Mouse (Mus musculus) small intestine, adult 2 months (tissue): ENCODE data around the gene Zfp318.

Source experiments
- CTCF ChIP-seq: fragments of 200-500 bp; IDR thresholded peaks from 2 replicates; pipeline ENCODE4 v1.5.1; 2012; ENCODE audit warnings: low read depth, mild to moderate bottlenecking, control low read depth, inconsistent platforms, low read length, moderate library complexity, mixed read lengths; ENCODE audit not compliant: insufficient replicate concordance, insufficient read length; ENCODE audit errors: extremely low read depth
- POLR2A ChIP-seq: fragments of 200-500 bp; IDR thresholded peaks from 2 replicates; pipeline ENCODE4 v1.6.1; 2012; ENCODE audit warnings: low read depth, mild to moderate bottlenecking, control low read depth, inconsistent platforms, low read length, moderate library complexity

DNA sequence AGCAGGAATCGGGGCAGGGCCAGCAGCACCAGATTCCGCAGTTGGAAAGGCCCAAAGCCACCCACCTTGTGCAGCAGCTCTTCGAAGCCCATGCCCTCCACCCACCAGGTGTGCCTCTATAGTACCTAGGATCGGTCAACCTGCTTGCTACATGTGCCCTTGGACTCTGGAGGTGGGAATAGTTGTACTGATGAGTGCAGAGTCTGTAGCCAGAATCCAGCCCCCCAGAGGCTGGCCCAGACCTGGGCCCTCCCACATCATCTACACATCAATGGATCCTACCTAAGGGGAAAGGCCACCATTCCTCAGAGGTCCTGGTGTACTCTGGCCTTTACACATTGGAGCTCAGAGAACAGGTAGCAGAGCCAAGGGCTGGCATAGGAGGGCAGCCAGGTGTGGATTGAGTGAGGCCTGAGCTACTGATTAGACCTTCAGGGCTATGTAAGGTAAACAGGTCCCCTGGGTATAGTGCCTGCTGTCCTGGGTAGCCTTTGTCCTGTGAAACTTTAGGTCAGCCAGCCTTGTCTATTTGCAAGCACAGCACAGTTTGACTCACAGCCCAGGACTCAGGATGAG is 54.9 kb downstream of the Zfp318 start, which contains the start of gene Slc22a7:
- TF ChIP-seq POLR2A (no peak), CTCF (no peak)
